Mouse (Mus musculus) embryonic facial prominence, embryonic 10.5 days (tissue): ENCODE results near the gene Snrnp35. TPM values are rescaled to one million over a fixed set of nuclear protein-coding genes. Genes with fewer than 3 reads are reported as not detected.

ENCODE experiments used
- DNase-seq: peaks from one replicate; pipeline ENCODE4 v3.0.0-alpha.2; 2017; ENCODE audit warnings: low spot score
- H3K27ac ChIP-seq: fragments of 300-500 bp; sonication (generic); replicated peaks from 2 replicates; pipeline ENCODE4 v1.5.1; 2016; ENCODE audit warnings: mild to moderate bottlenecking
- H3K27me3 ChIP-seq: fragments of 300-500 bp; sonication (generic); replicated peaks from 2 replicates; pipeline ENCODE4 v1.6.1; 2016; ENCODE audit warnings: low read depth, mild to moderate bottlenecking; ENCODE audit not compliant: poor library complexity, severe bottlenecking
- H3K36me3 ChIP-seq: fragments of 300-500 bp; sonication (generic); replicated peaks from 2 replicates; pipeline ENCODE4 v1.6.1; 2016; ENCODE audit warnings: mild to moderate bottlenecking, moderate library complexity
- H3K4me1 ChIP-seq: fragments of 300-500 bp; sonication (generic); 2 replicates; pipeline ENCODE4 v1.6.1; 2016
- H3K4me3 ChIP-seq: fragments of 300-500 bp; sonication (generic); 2 replicates; pipeline ENCODE4 v1.5.1; 2016; ENCODE audit warnings: mild to moderate bottlenecking, moderate library complexity
- H3K9me3 ChIP-seq: fragments of 300-500 bp; sonication (generic); 2 replicates; pipeline ENCODE4 v1.6.1; 2016; ENCODE audit warnings: mild to moderate bottlenecking
- WGBS: fragments of 180-500 bp; shearing (Covaris S2); methylation state at CpG from one replicate; pipeline ENCODE4 v1.1.7; 2016; 5-methylcytosine and 5-hydroxymethylcytosine counted together
- polyA plus RNA-seq: library from polyadenylated mRNA; unstranded; fragments of >200 nt; fragmentation: Nextera tagmentation; extraction: Ambion mirVana; gene quantifications from 2 replicates; pipeline ENCODE4 v1.2.1, GENCODE M21; 2016

Gene Snrnp35
- polyA plus RNA-seq, 1 experiment from 2014 or later: 28.8 TPM

GRCm38 (mm10) chr5:124536776-124537175 lies 53.8 kb downstream of the Snrnp35 start:
- Histone ChIP-seq H3K27ac (peak overlapping the region; percentile 66), H3K9me3 (no peaks in the 10 kb centered on the region), H3K27me3 (no peaks in the 10 kb centered on the region), H3K4me3 (peak overlapping the region; percentile 44), H3K36me3 (no peaks in the 10 kb centered on the region), H3K4me1 (peaks cover 23% of the 10 kb centered on the region)
- WGBS: 7% methylated on average over 17 of the region's 17 CpGs
- DNase-seq: peak; percentile 59

GRCm38 (mm10) chr5:124538813-124539792 lies 56.2 kb downstream of the Snrnp35 start:
- DNase-seq: no peak
- Histone ChIP-seq H3K27me3 (no peaks in the 10 kb centered on the region), H3K36me3 (peaks cover 19% of the 10 kb centered on the region), H3K9me3 (no peaks in the 10 kb centered on the region), H3K27ac (no peak overlapping the region), H3K4me1 (peaks cover 19% of the 10 kb centered on the region), H3K4me3 (no peak overlapping the region)
- 80% methylated on average over 16 of the region's 16 CpGs for WGBS

- peaks cover 19% of the 10 kb centered on the region for H3K4me1 ChIP-seq
- 70% methylated on average over 4 of the region's 4 CpGs for WGBS
- H3K27me3 ChIP-seq: no peaks in the 10 kb centered on the region
- H3K9me3 ChIP-seq: no peaks in the 10 kb centered on the region
- no peak for DNase-seq
- H3K36me3 ChIP-seq: peaks cover 27% of the 10 kb centered on the region
- peak overlapping the region; percentile 85 for H3K27ac ChIP-seq
- H3K4me3 ChIP-seq: peak overlapping the region; percentile 99
These were observed 57.0 kb downstream of the Snrnp35 start for GRCm38 (mm10) chr5:124539905-124540304.

GRCm38 (mm10) chr5:124540383-124540786 lies 57.5 kb downstream of the Snrnp35 start, which contains the start of gene Tmed2:
Gene Tmed2, plus strand, starts transcription at chr5:124540695.
- Histone ChIP-seq H3K36me3 (peaks cover 32% of the 10 kb centered on the region), H3K27ac (peak within 1 kb of the TSS; percentile 92), H3K4me3 (peak within 1 kb of the TSS; percentile 99), H3K9me3 (no peaks in the 10 kb centered on the region), H3K4me1 (peaks cover 19% of the 10 kb centered on the region), H3K27me3 (no peaks in the 10 kb centered on the region)
- peak; percentile 95 for DNase-seq
- under 1% methylated on average over 35 of the region's 35 CpGs for WGBS

Other genes starting within 250 kb of the Snrnp35 start
- gene Pitpnm2, start 233.4 kb upstream of the Snrnp35 start, polyA plus RNA-seq: 3.2 and 4.0 TPM in 2 replicates
- gene Mphosph9, start 155.2 kb upstream of the Snrnp35 start, polyA plus RNA-seq: 19.0 and 21.2 TPM in 2 replicates
- 20.9 and 25.2 TPM in 2 replicates for gene 2810006K23Rik, start 155.0 kb upstream of the Snrnp35 start, polyA plus RNA-seq
- gene Cdk2ap1, start 120.1 kb upstream of the Snrnp35 start, polyA plus RNA-seq: 72.0 and 78.0 TPM in 2 replicates
- gene Sbno1, start 57.1 kb upstream of the Snrnp35 start, polyA plus RNA-seq: 98.3 and 103 TPM in 2 replicates
- 48.5 and 55.7 TPM in 2 replicates for gene Kmt5a, start 43.2 kb upstream of the Snrnp35 start, polyA plus RNA-seq
- 24.9 and 26.0 TPM in 2 replicates for gene Rilpl2, start 4.8 kb upstream of the Snrnp35 start, polyA plus RNA-seq
- gene Rilpl1, start 48.3 kb downstream of the Snrnp35 start, polyA plus RNA-seq: 23.1 and 26.4 TPM in 2 replicates
- 453 and 454 TPM in 2 replicates for gene Tmed2, start 57.6 kb downstream of the Snrnp35 start, polyA plus RNA-seq
- 16.7 and 18.2 TPM in 2 replicates for gene Ddx55, start 69.7 kb downstream of the Snrnp35 start, polyA plus RNA-seq
- 83.7 and 88.2 TPM in 2 replicates for gene Eif2b1, start 96.0 kb downstream of the Snrnp35 start, polyA plus RNA-seq
- 114 TPM in 2 replicates for gene Gtf2h3, start 96.0 kb downstream of the Snrnp35 start, polyA plus RNA-seq
- gene Atp6v0a2, start 145.4 kb downstream of the Snrnp35 start, polyA plus RNA-seq: 40.8 and 45.0 TPM in 2 replicates
- 0.04 and 0.07 TPM in 2 replicates for gene Dnah10, start 242.0 kb downstream of the Snrnp35 start, polyA plus RNA-seq